Mouse (Mus musculus): ENCODE data around the gene Zfp330. TPM values are rescaled to one million over a fixed set of nuclear protein-coding genes. Genes with fewer than 3 reads are reported as not detected.

Gene Zfp330
- 1.4 and 1.7 TPM in 2 replicates for polyA plus RNA-seq (2012; rRNA removed)

DNA sequence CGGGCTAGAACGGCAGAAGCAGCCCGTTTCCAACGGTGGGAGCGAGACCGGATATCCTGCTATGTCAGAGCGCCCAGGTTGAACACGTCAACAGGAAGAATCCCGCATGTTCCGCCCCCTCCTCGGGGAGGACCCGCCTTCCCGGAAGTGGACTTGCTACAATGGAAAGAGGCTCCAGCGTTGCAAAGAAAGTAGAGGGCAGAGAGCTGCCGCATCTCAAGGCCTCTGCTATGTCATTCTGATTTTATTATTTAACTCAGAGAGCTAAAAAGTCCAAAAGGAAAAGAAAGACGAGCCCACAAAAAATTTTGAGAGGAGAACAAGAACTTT lies at the start of gene Zfp330:
Gene Zfp330 (minus strand): TSS at position 68 of the 330 bp plus-strand sequence.

Other genes starting within 250 kb of the Zfp330 start
- gene Rnf150, start 89.2 kb upstream of the Zfp330 start, polyA plus RNA-seq (2012; rRNA removed): 0.35 and 0.40 TPM in 2 replicates